Mouse (Mus musculus) heart, embryonic 14.5 days (tissue): Measurements from ENCODE around the gene Rasl11b. TPM values are rescaled to one million over a fixed set of nuclear protein-coding genes. Genes with fewer than 3 reads are reported as not detected.
A peak's percentile ranks its signal among the peaks of the same experiment; 100 is the strongest.

Source experiments
- ATAC-seq: fragments of 200-750 bp; cut with Nextera tagmentation; 2 replicates; pipeline ENCODE4 v1.8.0; 2017; ENCODE audit warnings: low read depth, moderate TSS enrichment; ENCODE audit not compliant: insufficient number of reproducible peaks, insufficient read depth, low FRiP score
- H3K27ac ChIP-seq, 2 experiments: fragments of 200-500 bp in 1 of 2; fragments of 300-500 bp in 1 of 2; sonication (generic) in 1 of 2; replicated peaks in 1 of 2; 2 replicates each; pipeline ENCODE4 v1.5.1; 2012 to 2014; ENCODE audit warnings: low read depth in 2 of 2, low read length in 2 of 2, control low read depth in 1 of 2, mild to moderate bottlenecking in 1 of 2, mixed read lengths in 1 of 2; ENCODE audit not compliant: control insufficient read depth in 1 of 2, insufficient read depth in 1 of 2
- H3K27me3 ChIP-seq: fragments of 300-500 bp; sonication (generic); 2 replicates; pipeline ENCODE4 v1.6.1; 2014; ENCODE audit warnings: mild to moderate bottlenecking, low read length, control low read depth; ENCODE audit not compliant: control insufficient read depth, insufficient read depth
- H3K36me3 ChIP-seq: fragments of 300-500 bp; sonication (generic); 2 replicates; pipeline ENCODE4 v1.6.1; 2014; ENCODE audit warnings: mild to moderate bottlenecking, control low read depth, low read length, mixed read lengths; ENCODE audit not compliant: control insufficient read depth, insufficient read depth
- H3K4me1 ChIP-seq, 2 experiments: fragments of 200-500 bp in 1 of 2; fragments of 300-500 bp in 1 of 2; sonication (generic) in 1 of 2; 2 replicates each; pipeline ENCODE4 v1.6.1; 2012 to 2014; ENCODE audit warnings: low read length in 2 of 2, control low read depth in 1 of 2, mixed read lengths in 1 of 2; ENCODE audit not compliant: control insufficient read depth in 2 of 2, insufficient read depth in 2 of 2
- H3K4me2 ChIP-seq: fragments of 300-500 bp; sonication (generic); 2 replicates; pipeline ENCODE4 v1.6.1; 2014; ENCODE audit warnings: mild to moderate bottlenecking, low read length
- H3K4me3 ChIP-seq, 2 experiments: fragments of 200-500 bp in 1 of 2; fragments of 300-500 bp in 1 of 2; sonication (generic) in 1 of 2; 2 replicates each; pipeline ENCODE4 v1.5.1; 2012 to 2014; ENCODE audit warnings: low read length in 2 of 2, mild to moderate bottlenecking in 2 of 2, control low read depth in 1 of 2, low read depth in 1 of 2, moderate library complexity in 1 of 2; ENCODE audit not compliant: control insufficient read depth in 1 of 2, insufficient read depth in 1 of 2
- H3K9ac ChIP-seq: fragments of 300-500 bp; sonication (generic); 2 replicates; pipeline ENCODE4 v1.6.1; 2014; ENCODE audit warnings: mild to moderate bottlenecking, low read length
- H3K9me3 ChIP-seq: fragments of 300-500 bp; sonication (generic); 2 replicates; pipeline ENCODE4 v1.6.1; 2016; ENCODE audit warnings: low read length, control low read depth; ENCODE audit not compliant: control insufficient read depth
- WGBS: fragments of 180-500 bp; shearing (Covaris S2); extraction: QIAGEN DNeasy Blood & Tissue Kit; methylation state at CpG from one replicate; pipeline ENCODE4 v1.1.7; 2014; 5-methylcytosine and 5-hydroxymethylcytosine counted together
- polyA plus RNA-seq: library from polyadenylated mRNA; unstranded; fragments of >200 nt; fragmentation: Nextera tagmentation; extraction: Ambion mirVana; gene quantifications from 2 replicates; pipeline ENCODE4 v1.2.1, GENCODE M21; 2014

The Rasl11b gene
- polyA plus RNA-seq, 1 experiment from 2014 or later, result 92.3 TPM

- Histone ChIP-seq H3K4me2 (no peak overlapping the region), H3K36me3 (no peaks in the 10 kb centered on the region), H3K9me3 (no peaks in the 10 kb centered on the region), H3K27ac (no peak overlapping the region), H3K27me3 (no peaks in the 10 kb centered on the region), H3K4me3 (no peak overlapping the region), H3K9ac (no peak overlapping the region), H3K4me1 (peaks cover 19 to 35% of the 10 kb centered on the region in 2 experiments)
- no peak for ATAC-seq
- WGBS, result 57% methylated on average over 3 of the region's 3 CpGs
These were observed 47.6 kb downstream of the Rasl11b start for GRCm38 (mm10) chr5:74242654-74243053.

GRCm38 (mm10) chr5:74244406-74245019 is 49.4 kb downstream of the Rasl11b start:
- no peak overlapping the region for H3K4me3 ChIP-seq
- H3K27me3 ChIP-seq, result no peaks in the 10 kb centered on the region
- H3K4me2 ChIP-seq, result no peak overlapping the region
- peaks cover 19 to 35% of the 10 kb centered on the region in 2 experiments for H3K4me1 ChIP-seq
- ATAC-seq, result no peak
- no peaks in the 10 kb centered on the region for H3K9me3 ChIP-seq
- WGBS, result 87% methylated on average over 14 of the region's 14 CpGs
- no peaks in the 10 kb centered on the region for H3K36me3 ChIP-seq
- H3K9ac ChIP-seq, result no peak overlapping the region
- no peak overlapping the region for H3K27ac ChIP-seq

GRCm38 (mm10) chr5:74245641-74246145 is 50.6 kb downstream of the Rasl11b start:
- Histone ChIP-seq H3K27me3 (no peaks in the 10 kb centered on the region), H3K4me2 (peak overlapping the region; percentile 11), H3K4me1 (peaks cover 19 to 31% of the 10 kb centered on the region in 2 experiments), H3K9me3 (no peaks in the 10 kb centered on the region), H3K4me3 (no peak overlapping the region), H3K27ac (0 out of 4 replicates have a peak overlapping the region, but pooled peaks of 1 of the 2 experiments have one; percentile 10), H3K9ac (no peak overlapping the region), H3K36me3 (no peaks in the 10 kb centered on the region)
- no peak for ATAC-seq
- WGBS, result 47% methylated on average over 8 of the region's 8 CpGs

GRCm38 (mm10) chr5:74246453-74246852 is 51.4 kb downstream of the Rasl11b start:
- Histone ChIP-seq H3K36me3 (no peaks in the 10 kb centered on the region), H3K9ac (no peak overlapping the region), H3K27ac (no peak overlapping the region), H3K4me2 (no peak overlapping the region), H3K27me3 (no peaks in the 10 kb centered on the region), H3K9me3 (no peaks in the 10 kb centered on the region), H3K4me1 (peaks cover 19 to 32% of the 10 kb centered on the region in 2 experiments), H3K4me3 (no peak overlapping the region)
- no peak for ATAC-seq
- 73% methylated on average over 4 of the region's 4 CpGs for WGBS

- no peak overlapping the region for H3K9ac ChIP-seq
- no peak for ATAC-seq
- H3K4me3 ChIP-seq, result no peak overlapping the region
- H3K27me3 ChIP-seq, result no peaks in the 10 kb centered on the region
- no peak overlapping the region for H3K27ac ChIP-seq
- H3K36me3 ChIP-seq, result no peaks in the 10 kb centered on the region
- H3K9me3 ChIP-seq, result no peaks in the 10 kb centered on the region
- 72% methylated on average over 3 of the region's 3 CpGs for WGBS
- H3K4me1 ChIP-seq, result peaks cover 19 to 35% of the 10 kb centered on the region in 2 experiments
- H3K4me2 ChIP-seq, result no peak overlapping the region
These were observed 51.9 kb downstream of the Rasl11b start for GRCm38 (mm10) chr5:74246971-74247370.

Other genes starting within 250 kb of the Rasl11b start
- gene Usp46, start 126.9 kb upstream of the Rasl11b start, polyA plus RNA-seq, result 35.2 and 37.1 TPM in 2 replicates